Mouse (Mus musculus): Measurements from ENCODE around the gene Serac1.

DNA sequence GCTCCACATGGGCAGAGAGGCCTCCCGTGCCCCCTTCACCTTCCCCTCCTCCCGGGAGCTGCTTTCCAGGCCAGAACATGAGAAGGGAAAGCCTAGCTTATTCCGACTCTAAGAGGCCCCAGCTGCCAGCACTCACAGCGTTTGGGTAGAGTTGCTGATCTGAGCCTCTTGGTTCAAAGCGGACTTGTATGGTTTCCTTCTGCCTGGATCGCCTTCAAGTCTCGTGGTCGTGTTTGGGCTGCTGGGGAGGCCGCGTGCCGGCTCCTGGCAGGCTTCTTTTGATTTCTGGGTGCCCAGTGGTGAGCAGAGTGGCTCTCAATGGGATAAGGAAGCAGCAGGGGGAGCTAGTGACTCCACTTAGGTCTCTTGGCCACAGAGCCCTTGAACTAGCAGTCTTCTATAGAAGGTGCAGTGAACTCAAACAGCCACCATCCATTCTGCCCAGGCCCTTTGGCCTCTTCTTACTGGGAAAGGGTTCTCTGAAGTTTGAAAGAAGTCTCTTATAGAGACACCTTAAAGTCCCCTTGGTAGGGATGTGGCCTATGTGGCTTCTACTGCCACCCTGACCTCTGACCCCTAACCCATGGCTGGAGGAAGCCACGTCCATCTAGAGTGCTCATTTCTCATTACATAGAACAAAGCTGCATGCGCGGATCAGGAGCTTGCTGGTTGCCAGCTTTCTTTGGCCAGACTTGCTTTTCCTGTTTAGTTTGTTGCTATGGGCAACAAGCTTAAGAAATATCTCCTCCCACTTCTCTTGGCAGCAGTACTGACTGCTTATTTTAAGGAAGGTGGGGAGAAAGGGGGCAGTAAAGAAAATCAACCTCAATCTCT lies 73.7 kb downstream of the Serac1 start:
- TF ChIP-seq POLR2A (IDR thresholded peaks at IDR 0.05; ENCODE audit: borderline replicate concordance, control insufficient read depth, low read depth, low read length): no peak
- TF ChIP-seq CTCF (IDR thresholded peaks at IDR 0.05; ENCODE audit: control insufficient read depth, insufficient read depth, low read length): peak; percentile 31; the same call in 1 of the 2 replicates
